Mouse (Mus musculus) adrenal gland, postnatal 10 days (tissue): ENCODE measurements around the gene Sptbn4. TPM values are rescaled to one million over a fixed set of nuclear protein-coding genes. Genes with fewer than 3 reads are reported as not detected.

Source experiments
- DNase-seq: peaks from one replicate; pipeline ENCODE4 v3.0.0; 2021; ENCODE audit warnings: mixed read lengths
- total RNA-seq, 2 experiments: library from RNA; stranded (reverse); gene quantifications; 2 replicates each; pipeline ENCODE4 v1.2.3; 2021

Gene Sptbn4
- total RNA-seq, 2 experiments from 2014 or later, result 0.70 to 0.81 TPM

DNA sequence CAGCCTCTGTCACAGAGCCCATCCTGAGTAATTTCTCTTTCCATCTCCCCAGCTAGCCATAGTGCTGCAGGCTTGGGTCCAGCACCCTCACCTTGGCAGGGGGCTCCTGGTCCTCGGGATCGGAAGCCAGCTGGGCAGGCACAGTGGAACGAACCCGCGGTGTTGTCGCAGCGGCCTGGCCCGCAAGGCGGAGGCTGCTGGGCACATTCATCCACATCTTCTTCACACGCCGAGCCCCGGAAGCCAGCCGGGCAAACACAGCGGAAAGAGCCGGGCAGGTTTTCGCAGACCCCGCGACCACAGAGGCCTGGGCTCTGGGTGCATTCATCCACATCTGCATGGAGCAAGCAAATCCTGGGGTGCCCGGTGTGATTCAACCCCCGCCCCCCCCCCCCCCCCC lies 122.6 kb downstream of the Sptbn4 start:
- DNase-seq, result no peak

DNA sequence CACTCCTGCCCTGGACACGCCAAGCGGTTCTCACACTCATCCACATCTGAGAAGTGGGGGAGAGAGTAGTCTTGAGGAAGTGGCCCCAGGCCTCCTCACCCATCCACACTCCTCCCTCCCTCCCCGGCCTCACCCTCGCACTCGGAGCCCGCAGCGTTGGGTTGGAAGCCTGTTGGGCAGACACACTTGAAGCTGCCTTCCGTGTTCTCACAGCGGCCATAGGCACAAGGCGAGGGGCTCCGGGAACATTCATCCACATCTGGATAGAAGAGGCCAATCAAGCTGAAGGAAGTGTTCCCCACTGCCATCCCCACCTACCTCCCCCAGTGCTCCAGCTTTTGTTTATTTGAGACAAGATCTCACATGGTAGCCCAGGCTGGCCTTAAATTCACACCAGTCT lies 123.3 kb downstream of the Sptbn4 start:
- DNase-seq, result no peak

DNA sequence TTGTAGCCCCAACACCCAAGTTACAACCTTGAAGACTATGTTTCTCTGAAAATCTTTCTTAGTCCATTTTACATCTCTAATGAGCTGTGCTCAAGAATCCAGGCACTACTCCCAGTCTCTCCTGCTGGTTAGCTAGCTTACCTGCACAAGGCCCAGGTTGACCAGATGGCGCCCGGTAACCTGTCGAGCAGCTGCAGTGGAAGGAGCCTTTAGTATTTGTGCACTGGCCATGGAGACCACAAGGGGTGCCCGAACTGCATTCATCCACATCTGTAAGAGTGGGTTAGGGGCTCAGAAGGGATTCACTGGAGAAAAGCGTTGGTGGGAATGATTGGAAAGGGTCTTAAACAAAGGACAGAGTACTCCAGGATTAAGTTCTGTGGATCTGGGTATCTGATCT lies 124.5 kb downstream of the Sptbn4 start:
- no peak for DNase-seq

DNA sequence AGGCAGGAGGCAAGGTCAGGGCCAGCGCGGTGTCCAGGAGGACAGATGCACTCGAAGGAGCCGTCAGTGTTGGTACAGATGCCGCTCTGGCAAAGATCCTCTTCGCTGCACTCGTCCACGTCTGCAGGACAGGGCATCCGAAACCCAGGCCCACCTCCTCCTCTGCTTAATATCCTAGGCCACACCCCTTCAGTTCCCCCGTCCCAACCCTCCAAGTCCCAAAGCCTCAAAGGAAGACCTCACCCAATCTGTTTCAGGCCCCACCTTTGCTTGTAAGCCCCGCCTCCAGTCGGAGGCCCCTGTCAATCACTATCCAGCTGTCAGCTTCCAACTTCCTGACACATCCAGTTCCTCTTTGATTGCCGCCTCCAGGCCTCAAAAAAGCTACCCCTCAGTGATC lies 125.2 kb downstream of the Sptbn4 start:
- DNase-seq, result no peak

DNA sequence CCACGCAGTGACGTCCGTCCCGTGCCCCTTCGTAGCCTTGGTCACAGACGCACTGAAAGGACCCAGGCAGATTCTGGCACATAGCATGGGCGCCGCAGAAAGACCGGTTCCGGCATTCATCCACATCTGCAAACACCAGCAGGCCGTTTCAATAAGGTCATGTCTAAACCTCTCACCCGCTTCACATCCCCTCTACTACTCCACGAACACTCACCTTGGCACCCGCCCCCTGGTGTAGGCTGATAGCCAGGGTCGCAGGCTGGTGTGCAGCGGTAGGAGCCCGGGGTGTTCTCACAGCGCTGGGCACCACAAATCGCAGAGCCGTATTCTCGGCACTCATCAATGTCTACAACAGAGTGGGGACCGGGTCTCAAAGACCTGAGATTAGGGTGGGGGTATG lies 128.1 kb downstream of the Sptbn4 start:
- DNase-seq, result no peak

DNA sequence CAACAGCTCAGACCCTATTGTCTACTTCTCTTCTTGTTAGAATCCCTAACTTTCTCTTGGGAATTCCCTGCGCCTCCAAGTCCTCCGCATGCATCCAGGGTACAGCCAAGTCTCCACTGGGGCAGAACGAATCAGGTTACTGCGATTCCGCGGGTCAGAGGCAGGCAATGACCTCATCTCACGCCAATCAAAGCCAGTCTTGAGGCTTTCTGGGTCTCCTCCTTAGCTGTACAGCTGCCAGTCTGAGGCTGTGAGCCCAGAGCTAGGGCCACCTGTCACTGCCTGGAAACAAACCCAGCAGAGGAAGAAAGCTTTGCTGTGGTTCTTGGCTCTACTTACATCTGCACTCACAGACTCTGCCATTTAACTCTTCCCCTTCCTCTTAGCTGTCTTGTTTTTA lies 131.5 kb downstream of the Sptbn4 start:
- no peak for DNase-seq

DNA sequence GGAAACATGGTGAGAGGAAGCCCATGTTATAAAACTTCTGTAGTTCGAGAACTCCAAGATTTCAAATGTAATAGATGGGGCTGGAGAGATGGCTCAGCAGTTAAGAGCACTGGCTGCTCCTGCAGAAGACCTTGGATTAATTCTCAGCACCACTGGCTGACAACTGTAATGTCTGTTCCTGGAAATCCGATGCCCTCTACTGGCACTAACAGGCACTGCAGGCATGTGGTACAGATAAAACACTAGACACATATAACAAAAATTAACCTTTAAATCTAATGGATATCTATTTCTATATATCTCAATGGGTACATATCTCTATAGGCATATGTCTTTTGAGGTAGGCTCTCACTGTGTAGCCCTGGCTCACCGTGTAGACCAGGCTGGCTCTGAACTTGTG lies 133.1 kb downstream of the Sptbn4 start:
- DNase-seq, result no peak

DNA sequence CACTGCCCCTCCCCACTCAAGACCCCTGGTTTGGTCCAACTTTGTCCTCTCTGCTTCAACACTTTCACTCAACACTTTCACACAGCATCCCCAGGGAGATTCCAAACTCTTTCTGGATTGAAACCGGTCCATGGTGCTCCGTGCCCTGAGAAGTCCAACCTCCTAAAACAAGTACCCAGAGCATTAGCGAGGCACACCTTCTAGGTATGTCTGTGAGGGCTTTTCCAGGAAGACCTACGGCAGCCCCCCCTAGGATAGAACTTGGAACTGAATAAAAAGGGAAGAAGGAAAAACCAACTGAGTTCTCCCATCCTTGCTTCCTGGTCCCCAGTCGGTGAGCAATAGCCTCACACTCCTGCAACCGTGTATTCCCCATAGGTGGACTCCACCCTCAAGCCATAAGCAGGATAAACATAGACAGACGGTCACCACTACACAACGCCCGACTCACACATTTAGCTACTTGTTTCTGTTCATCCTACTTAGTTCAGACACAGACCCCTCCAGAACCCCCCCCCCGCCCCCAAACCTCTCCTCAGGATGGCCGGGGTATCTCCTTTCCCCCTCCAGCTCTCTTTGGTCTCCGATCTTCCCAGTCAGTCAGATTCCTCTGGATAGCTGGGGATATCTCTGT lies 135.7 kb downstream of the Sptbn4 start:
- no peak for DNase-seq

DNA sequence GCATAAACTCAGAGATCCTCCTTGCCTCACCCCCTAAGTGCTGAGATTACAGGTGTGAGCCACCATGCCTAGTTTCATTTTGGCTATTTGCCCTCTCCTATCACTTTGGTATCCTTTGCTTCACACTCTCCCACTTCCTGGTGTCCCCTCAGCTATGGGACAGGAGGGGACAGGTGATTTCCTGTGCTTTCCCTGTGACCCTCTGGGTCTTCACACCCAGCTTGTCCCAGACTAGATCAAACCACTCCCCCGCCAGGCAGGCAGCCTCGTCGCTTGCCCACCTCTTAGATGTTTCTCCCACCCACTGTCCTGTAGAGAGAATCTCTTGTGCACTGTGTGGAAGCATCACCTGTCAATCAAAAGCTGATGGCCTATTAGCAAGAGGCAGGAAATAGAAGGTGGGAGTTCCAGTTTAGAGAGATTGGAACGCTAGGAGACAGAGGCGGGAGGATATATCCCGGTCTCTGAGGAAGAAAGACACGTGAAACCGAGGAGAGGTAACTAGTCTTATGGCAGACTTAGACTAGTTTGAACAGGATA lies 136.4 kb downstream of the Sptbn4 start:
- DNase-seq, result no peak

DNA sequence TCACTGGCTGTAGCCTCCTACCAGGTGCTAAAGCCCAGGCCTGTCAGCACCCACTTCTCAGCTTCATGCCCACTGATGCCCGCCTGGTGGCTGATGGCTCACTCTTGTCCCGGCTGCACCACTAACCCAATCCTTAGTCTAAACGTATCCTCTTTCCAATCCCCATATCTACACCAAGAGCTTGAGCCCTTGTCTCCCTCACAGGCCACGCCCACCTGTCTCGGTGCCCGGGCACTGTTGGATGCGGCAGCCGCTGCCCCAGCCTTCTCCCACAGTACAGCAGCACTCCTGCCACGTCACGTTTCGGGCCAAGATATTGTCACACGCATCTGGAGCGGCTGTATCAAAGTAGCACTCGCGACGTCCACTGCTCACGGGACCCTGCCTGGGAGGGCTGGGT lies 137.2 kb downstream of the Sptbn4 start:
- DNase-seq, result peak; percentile 70

DNA sequence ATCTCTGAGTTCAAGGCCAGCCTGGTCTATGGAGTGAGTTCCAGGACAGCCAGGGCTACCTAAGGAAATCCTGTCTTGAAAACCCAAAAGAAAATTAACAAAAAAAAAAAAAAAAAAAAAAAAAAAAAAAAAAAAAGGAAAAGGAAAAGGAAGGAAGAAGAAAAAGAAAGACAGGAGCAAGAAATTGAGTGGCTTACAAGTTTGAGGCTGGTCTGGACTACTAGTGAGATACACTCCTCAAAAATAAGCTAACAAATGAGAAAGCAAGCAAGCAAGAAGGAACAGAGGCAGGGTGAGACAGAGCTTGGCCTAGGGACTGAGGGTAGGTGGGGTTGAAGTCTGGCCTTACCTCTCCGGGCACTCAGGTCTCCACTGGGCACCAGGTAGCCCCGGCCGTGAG lies 137.7 kb downstream of the Sptbn4 start:
- DNase-seq, result no peak

DNA sequence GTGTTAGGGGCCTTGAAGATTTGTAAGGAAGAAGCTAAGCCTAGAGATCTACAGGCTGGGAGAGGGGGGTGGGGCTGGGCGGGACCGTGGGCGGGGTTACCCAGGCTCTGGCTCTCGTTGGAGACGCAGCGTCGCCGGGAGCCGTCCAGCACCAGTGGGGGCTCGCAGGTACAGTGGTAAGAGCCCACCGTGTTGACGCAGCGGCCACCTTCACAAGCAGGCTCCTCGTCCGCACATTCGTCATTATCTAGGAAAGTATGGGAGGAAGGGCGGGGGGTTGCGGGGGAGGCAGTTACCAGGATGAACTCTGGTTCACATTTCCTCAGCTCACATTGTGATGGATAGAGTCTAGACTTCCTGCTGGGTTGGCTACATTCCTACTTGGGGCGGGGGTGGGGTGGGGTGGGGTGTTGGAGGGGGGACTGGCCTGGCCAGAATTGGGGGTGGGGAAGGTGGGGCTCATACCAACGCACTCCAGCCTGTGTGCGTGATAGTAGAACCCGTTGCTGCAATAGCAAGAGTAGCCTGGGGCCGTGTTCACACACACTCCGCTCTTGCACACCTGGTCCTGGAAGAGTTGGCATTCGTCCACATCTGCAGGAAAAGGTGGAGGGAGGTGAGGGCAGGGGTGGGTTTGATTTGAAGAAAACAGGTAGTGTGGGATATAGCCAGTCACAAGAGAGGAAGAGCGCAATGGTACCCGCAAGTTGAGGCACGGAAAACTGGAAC lies 138.5 kb downstream of the Sptbn4 start:
- no peak for DNase-seq

DNA sequence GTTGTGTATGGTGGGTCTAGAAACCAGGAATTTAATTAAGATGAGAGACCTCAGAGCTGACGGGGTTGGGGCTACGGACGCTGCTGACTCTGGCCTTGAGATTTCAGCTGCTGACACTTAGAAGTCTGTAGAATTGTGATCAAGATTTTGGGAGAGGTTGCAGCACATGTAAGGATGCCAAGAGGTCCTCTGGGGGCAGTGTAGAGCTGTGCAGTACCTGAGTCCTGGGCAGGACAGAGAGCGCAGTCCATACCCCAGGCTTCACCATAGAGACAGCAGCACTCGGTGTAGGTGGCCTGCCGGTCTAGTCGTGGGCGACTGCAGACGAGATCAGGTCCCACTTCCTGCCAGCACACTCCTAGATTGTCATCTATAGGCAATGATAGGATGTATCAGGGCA lies 139.9 kb downstream of the Sptbn4 start:
- no peak for DNase-seq

Other genes with a start within 250 kb of the Sptbn4 start
- gene Itpkc, start 219.0 kb downstream of the Sptbn4 start, total RNA-seq, result 10 to 100 TPM in 1 of 2 experiments, 1 to 10 TPM in 1; 9.6 to 10.5 TPM
- gene Coq8b, start 214.7 kb downstream of the Sptbn4 start, total RNA-seq, result 10 to 100 TPM; 33.1 to 36.8 TPM
- 10 to 100 TPM; 11.3 to 13.6 TPM for gene Numbl, start 189.3 kb downstream of the Sptbn4 start, total RNA-seq
- gene Ltbp4, start 110.0 kb downstream of the Sptbn4 start, total RNA-seq, result 100 to 1,000 TPM; 107 to 111 TPM
- gene Shkbp1, start 91.7 kb downstream of the Sptbn4 start, total RNA-seq, result 10 to 100 TPM; 19.6 to 22.9 TPM
- 1 to 10 TPM in 1 of 2 experiments, not detected in 1; 2.5 TPM for gene Gm20479, start 90.3 kb downstream of the Sptbn4 start, total RNA-seq
- 10 to 100 TPM; 83.4 TPM for gene Blvrb, start 292 bp upstream of the Sptbn4 start, total RNA-seq
- 10 to 100 TPM; 13.5 to 15.6 TPM for gene Sertad3, start 26.1 kb upstream of the Sptbn4 start, total RNA-seq
- 10 to 100 TPM; 19.0 to 27.9 TPM for gene Sertad1, start 39.2 kb upstream of the Sptbn4 start, total RNA-seq
- 1 to 10 TPM; 3.3 to 5.1 TPM for gene Prx, start 51.6 kb upstream of the Sptbn4 start, total RNA-seq
- under 1 TPM; 0.24 to 0.67 TPM for gene Hipk4, start 75.6 kb upstream of the Sptbn4 start, total RNA-seq
- gene Pld3, start 105.5 kb upstream of the Sptbn4 start, total RNA-seq, result 10 to 100 TPM; 84.0 to 86.6 TPM
- 10 to 100 TPM; 14.7 to 25.1 TPM for gene 2310022A10Rik, start 105.5 kb upstream of the Sptbn4 start, total RNA-seq
- gene Akt2, start 143.9 kb upstream of the Sptbn4 start, total RNA-seq, result 100 to 1,000 TPM; 237 to 317 TPM
- under 1 TPM; 0.51 to 0.88 TPM for gene Ttc9b, start 206.2 kb upstream of the Sptbn4 start, total RNA-seq
- 10 to 100 TPM; 25.9 to 26.6 TPM for gene Map3k10, start 226.9 kb upstream of the Sptbn4 start, total RNA-seq
- gene Zfp607b, start 241.7 kb upstream of the Sptbn4 start, total RNA-seq, result 1 to 10 TPM; 1.3 to 1.8 TPM